Mouse (Mus musculus) lung, adult 2 months (tissue): ENCODE measurements around the gene Tac4. TPM values are rescaled to one million over a fixed set of nuclear protein-coding genes. Genes with fewer than 3 reads are reported as not detected.

Source experiments
- DNase-seq: peaks from one replicate; pipeline ENCODE4 v3.0.0; 2022
- H3K4me1 ChIP-seq: fragments of 200-500 bp; 2 replicates; pipeline ENCODE4 v1.6.1; 2011; ENCODE audit warnings: low read length; ENCODE audit not compliant: control insufficient read depth, insufficient read depth
- H3K4me3 ChIP-seq: fragments of 200-500 bp; replicated peaks from 2 replicates; pipeline ENCODE3; 2011; ENCODE audit warnings: low read depth, mild to moderate bottlenecking, control low read depth, low read length; ENCODE audit errors: extremely low read depth
- CTCF ChIP-seq: fragments of 200-500 bp; IDR thresholded peaks from 2 replicates; pipeline ENCODE4 v1.5.1; 2011; ENCODE audit warnings: mild to moderate bottlenecking, low read length, control low read depth; ENCODE audit not compliant: insufficient read depth
- POLR2A ChIP-seq: fragments of 200-500 bp; IDR thresholded peaks from 2 replicates; pipeline ENCODE4 v1.6.1; 2011; ENCODE audit warnings: low read depth, mild to moderate bottlenecking, control low read depth, low read length, borderline replicate concordance; ENCODE audit errors: extremely low read depth
- WGBS: fragments of 180-500 bp; shearing (Covaris S2); methylation state at CpG from one replicate; pipeline ENCODE4 v1.1.7; 2018; 5-methylcytosine and 5-hydroxymethylcytosine counted together
- polyA plus RNA-seq: library from polyadenylated mRNA; depleted of rRNA; stranded (reverse); fragments of >200 nt; gene quantifications from 2 replicates; pipeline ENCODE4 v1.2.3, GENCODE M21; 2012; rRNA removed

The Tac4 gene
- polyA plus RNA-seq, 1 experiment = 0.12 TPM

DNA sequence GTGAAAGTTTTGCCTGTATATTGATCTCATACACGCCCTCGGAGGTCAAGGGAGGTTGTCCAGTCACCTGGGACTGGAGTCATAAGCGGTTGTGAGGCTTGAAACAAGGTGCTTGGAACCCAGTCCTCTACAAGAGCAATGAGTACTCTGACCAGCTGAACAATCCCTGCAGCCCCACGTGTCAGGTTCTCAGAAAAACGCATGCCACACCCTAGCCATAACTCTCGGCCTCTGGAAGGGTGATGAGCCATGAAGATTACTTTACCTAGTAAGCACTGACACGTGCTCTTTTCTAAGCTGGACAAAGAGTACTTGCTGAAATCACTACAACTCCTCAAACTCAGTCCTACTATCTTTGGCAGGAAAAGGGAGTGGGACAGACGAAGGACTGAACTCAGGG lies 46.2 kb downstream of the Tac4 start:
- WGBS = 69% methylated on average over 8 of the region's 8 CpGs
- no peak for TF ChIP-seq CTCF
- no peak for TF ChIP-seq POLR2A
- Histone ChIP-seq H3K4me3 (no peak overlapping the region), H3K4me1 (peaks cover 5% of the 10 kb centered on the region)
- DNase-seq = no peak

DNA sequence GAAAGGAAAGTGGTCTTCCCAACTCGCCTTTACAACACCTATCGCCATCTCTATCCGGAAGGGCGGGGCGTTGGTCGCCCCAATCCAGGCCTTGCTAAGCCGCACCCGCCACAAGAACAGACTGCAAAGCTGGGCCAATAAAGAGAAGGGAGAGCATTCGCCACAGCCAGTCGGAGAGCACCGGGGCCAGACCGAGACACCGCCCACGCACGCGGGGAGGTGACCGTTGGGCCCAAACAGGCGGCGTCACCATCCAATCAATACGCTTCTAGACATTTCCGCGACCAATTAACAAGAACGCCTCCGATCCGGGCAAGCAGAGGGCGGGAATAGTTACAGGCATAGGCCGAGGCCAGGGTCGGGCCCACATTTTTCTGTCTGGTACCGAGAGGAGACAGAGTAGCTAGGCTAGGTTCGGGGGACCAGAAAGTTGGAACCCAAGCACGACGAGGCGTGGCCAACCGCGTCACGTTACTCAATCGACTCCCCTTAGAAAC lies 48.2 kb downstream of the Tac4 start:
- WGBS = under 1% methylated on average over 37 of the region's 37 CpGs

DNA sequence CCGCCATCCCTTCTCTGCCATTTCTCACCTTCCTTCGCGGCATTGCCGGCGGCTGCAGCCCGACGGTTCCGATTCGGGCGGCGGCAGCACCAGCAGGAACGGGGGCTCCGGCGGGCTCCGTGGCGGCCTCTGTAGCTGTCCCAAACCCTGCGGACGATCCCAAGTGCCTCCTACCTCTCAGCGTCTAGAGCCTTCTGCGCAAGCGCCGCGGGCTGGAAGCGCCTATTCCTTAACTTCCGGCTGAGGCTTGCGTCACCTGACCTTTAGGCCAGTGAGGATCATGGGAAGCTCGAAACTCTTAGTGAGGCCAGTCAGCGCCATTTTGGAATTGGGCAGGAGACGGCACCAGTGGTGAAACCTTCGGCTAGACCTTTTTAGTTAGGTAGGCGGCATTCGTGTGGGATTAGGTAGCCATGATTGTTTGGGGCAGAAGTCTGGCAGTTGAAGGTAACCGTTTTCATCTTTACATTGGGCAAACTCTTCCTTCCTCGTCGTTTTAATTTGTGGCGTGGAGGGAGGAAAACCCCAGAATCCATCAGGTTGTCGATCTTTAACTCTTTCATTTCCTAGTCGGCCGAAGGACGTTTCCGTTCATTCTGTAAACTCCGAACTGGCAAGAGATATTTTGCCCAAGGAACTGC lies 48.8 kb downstream of the Tac4 start, which contains the start of gene Kat7:
Kat7 (minus strand) TSS at position 240 of the 641 bp plus-strand sequence.
- under 1% methylated on average over 41 of the region's 42 CpGs for WGBS
- no peak for TF ChIP-seq CTCF
- peak; percentile 71; the same call in 1 of the 2 replicates for TF ChIP-seq POLR2A
- Histone ChIP-seq H3K4me3 (peak within 1 kb of the TSS; percentile 92), H3K4me1 (peaks cover 5% of the 10 kb centered on the region)
- peak; percentile 96 for DNase-seq

More for the DNA sequence above, 48.2 kb downstream of the Tac4 start:
- no peak for TF ChIP-seq CTCF
- peak; percentile 75 for TF ChIP-seq POLR2A
- DNase-seq = peak; percentile 89
- Histone ChIP-seq H3K4me1 (peaks cover 5% of the 10 kb centered on the region), H3K4me3 (peak overlapping the region; percentile 92)

DNA sequence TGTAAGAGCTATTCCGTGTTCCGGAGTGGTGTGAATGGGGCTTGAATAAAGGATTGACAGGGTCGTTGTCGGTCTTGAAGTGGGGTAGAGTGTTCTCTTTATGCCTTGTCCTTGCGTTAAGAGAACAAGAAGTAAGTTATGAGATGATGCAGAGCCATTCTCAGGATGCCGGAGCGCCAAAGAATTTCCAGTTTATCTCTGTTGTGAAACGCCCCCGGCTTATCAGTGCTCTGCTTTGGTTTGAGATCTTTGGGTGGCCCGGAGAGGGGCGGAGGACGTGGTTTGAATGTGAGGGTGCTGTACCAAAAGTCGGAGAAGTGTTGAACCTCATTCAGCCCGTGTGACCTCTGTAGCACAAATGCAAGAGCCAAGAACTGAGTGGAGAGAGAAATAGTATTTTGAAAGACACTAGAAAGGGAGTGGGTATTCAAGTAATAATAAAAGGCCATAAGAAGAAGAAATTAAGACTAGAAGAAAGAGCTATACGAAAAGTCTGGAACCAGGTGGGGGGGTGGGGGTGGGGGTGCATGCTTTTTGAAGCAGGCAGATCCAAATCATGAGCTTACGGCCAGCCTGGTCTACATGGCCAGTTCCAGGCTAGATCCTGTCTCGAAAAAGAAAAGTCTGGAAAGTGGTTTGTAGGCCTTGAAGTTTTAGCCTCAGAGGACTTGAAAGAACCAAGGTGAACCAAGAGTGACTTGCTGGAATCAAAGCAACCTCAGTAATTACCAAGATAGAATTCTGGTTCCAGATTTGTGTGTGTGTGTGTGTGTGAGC lies 49.5 kb downstream of the Tac4 start:
- WGBS = 5% methylated on average over 17 of the region's 17 CpGs
- Histone ChIP-seq H3K4me1 (peaks cover 5% of the 10 kb centered on the region), H3K4me3 (peak overlapping the region; percentile 71)
- DNase-seq = peak; percentile 58
- no peak for TF ChIP-seq CTCF
- TF ChIP-seq POLR2A = no peak

DNA sequence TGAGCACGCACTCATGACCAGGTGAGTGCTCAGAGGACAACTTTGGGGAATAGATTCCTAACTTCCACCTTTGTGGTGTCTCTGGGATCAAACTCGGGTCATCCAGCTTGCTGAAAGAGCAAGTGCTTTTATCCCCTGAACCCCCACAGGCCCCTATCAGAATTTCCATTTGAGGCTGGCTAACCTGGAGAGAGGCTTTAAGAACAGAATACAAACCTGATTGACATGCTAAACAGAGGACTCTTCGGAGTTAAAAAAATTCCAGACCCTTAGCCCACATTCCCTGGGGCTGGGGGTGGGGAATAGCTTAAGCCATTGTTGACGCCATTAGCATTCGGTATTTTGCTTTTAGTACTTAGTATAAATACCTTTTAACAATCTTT lies 50.1 kb downstream of the Tac4 start:
- Histone ChIP-seq H3K4me3 (no peak overlapping the region), H3K4me1 (peaks cover 5% of the 10 kb centered on the region)
- 55% methylated on average over 5 of the region's 5 CpGs for WGBS
- DNase-seq = no peak
- no peak for TF ChIP-seq POLR2A
- TF ChIP-seq CTCF = no peak

DNA sequence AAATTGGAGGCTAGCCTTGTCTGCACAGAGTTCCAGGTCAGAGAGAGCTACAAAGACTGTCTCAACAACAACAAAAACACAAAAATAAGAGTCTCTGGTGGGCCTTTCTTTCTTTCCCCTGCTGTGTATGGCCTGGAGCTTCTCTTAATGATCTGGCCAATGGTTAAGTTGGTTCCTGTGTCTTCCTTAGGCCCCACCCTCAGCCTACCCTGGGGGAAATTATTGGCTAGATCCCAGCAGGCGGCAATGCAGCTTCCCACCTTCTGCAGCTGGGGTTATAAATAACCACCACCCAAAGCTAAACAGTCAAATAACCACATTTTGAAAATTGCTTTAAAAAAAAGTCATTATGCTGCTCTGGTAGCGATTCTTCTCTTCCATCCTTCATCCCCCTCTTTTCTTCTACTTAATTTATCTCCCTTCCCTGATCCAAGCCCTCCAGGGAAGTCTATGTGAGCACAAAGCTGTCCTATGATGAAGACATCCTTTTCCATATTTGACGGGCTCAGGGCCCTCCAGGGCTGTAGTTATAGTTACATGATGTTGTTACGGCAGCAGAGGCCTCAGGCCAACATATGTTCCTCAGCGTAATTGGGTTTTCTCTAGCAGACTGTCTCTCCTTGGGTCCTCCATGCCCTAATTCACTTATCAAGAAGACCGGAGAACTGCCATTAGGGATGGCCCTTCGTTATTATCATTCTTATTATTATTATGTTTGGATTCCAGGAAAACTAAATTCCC lies 54.1 kb downstream of the Tac4 start:
- no peak for TF ChIP-seq CTCF
- TF ChIP-seq POLR2A = no peak
- Histone ChIP-seq H3K4me1 (peaks cover 3% of the 10 kb centered on the region; the same call in 1 of the 2 replicates), H3K4me3 (no peak overlapping the region)
- 82% methylated on average over 7 of the region's 7 CpGs for WGBS
- DNase-seq = no peak

DNA sequence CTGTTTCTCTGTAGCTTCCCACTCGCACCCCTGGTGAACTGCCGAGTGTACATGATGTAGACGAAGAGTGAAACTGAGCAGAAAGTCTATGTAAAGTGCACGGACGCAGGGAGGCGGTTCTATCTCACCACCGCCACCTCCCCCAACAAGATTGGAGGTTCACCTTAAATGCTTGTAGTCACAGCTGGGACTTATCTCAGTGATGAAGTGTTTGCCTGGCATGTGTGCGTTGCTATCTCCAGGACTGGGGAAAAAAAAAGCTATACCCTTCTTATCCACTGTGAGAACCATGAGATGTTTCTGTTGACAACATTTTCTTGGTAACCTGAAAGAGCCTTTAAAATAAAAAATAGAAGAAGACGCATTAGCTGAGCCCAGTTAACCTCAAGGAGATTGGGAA lies 56.8 kb downstream of the Tac4 start:
- Histone ChIP-seq H3K4me1 (no peaks in the 10 kb centered on the region), H3K4me3 (no peak overlapping the region)
- WGBS = 64% methylated on average over 9 of the region's 9 CpGs
- no peak for TF ChIP-seq CTCF
- no peak for DNase-seq

Other genes with a start within 250 kb of the Tac4 start
- 53.0 and 67.3 TPM in 2 replicates for gene Pdk2, start 220.2 kb upstream of the Tac4 start, polyA plus RNA-seq
- gene Itga3, start 184.7 kb upstream of the Tac4 start, polyA plus RNA-seq = 181 and 187 TPM in 2 replicates
- gene Dlx3, start 141.4 kb upstream of the Tac4 start, polyA plus RNA-seq = 0.05 and 2.0 TPM in 2 replicates
- 0.20 and 0.50 TPM in 2 replicates for gene Dlx4, start 115.3 kb upstream of the Tac4 start, polyA plus RNA-seq
- gene Kat7, start 48.7 kb downstream of the Tac4 start, polyA plus RNA-seq = 21.5 and 37.2 TPM in 2 replicates
- gene Fam117a, start 75.5 kb downstream of the Tac4 start, polyA plus RNA-seq = 55.8 and 59.8 TPM in 2 replicates
- 60.6 and 80.9 TPM in 2 replicates for gene Slc35b1, start 123.2 kb downstream of the Tac4 start, polyA plus RNA-seq
- 70.1 and 125 TPM in 2 replicates for gene Spop, start 152.6 kb downstream of the Tac4 start, polyA plus RNA-seq